Mouse (Mus musculus) liver, postnatal 0 days (tissue): ENCODE measurements around the gene Nfatc3. TPM values are rescaled to one million over a fixed set of nuclear protein-coding genes. Genes with fewer than 3 reads are reported as not detected.

Experiments
- ATAC-seq: fragments of 200-750 bp; cut with Nextera tagmentation; 2 replicates; pipeline ENCODE4 v1.8.0; 2017; ENCODE audit warnings: mild to moderate bottlenecking, moderate library complexity
- DNase-seq: peaks from one replicate; pipeline ENCODE4 v3.0.0-alpha.2; 2016
- H3K27ac ChIP-seq: fragments of 300-500 bp; sonication (generic); 2 replicates; pipeline ENCODE4 v1.5.1; 2014; ENCODE audit warnings: antibody characterized with exemption, moderate library complexity, mild to moderate bottlenecking, low read depth
- H3K27me3 ChIP-seq: fragments of 300-500 bp; sonication (generic); 2 replicates; pipeline ENCODE4 v1.6.1; 2014; ENCODE audit warnings: low read length, control low read depth, mixed read lengths; ENCODE audit not compliant: insufficient read depth
- H3K36me3 ChIP-seq: fragments of 300-500 bp; sonication (generic); replicated peaks from 2 replicates; pipeline ENCODE4 v1.6.1; 2014; ENCODE audit warnings: mild to moderate bottlenecking, control low read depth, low read length, moderate library complexity, mixed read lengths; ENCODE audit not compliant: insufficient read depth
- H3K4me1 ChIP-seq: fragments of 300-500 bp; sonication (generic); 2 replicates; pipeline ENCODE4 v1.6.1; 2014; ENCODE audit warnings: antibody characterized with exemption, mild to moderate bottlenecking, control low read depth; ENCODE audit not compliant: insufficient read depth
- H3K4me2 ChIP-seq: fragments of 300-500 bp; sonication (generic); 2 replicates; pipeline ENCODE4 v1.6.1; 2014; ENCODE audit warnings: low read depth, mild to moderate bottlenecking, low read length, moderate library complexity, mixed read lengths
- H3K4me3 ChIP-seq: fragments of 300-500 bp; sonication (generic); 2 replicates; pipeline ENCODE4 v1.5.1; 2014; ENCODE audit warnings: low read depth, low read length
- H3K9ac ChIP-seq: fragments of 300-500 bp; sonication (generic); replicated peaks from 2 replicates; pipeline ENCODE4 v1.6.1; 2014; ENCODE audit warnings: mild to moderate bottlenecking, moderate library complexity
- H3K9me3 ChIP-seq: fragments of 300-500 bp; sonication (generic); 2 replicates; pipeline ENCODE4 v1.6.1; 2016; ENCODE audit warnings: mild to moderate bottlenecking, control low read depth, low read length, mixed read lengths
- CTCF ChIP-seq: sonication (generic); IDR thresholded peaks from 2 replicates; pipeline ENCODE4 v1.5.1; 2016; ENCODE audit warnings: antibody characterized with exemption, low read depth
- EP300 ChIP-seq: IDR thresholded peaks from 2 replicates; pipeline ENCODE4 v1.6.1; 2016; ENCODE audit warnings: antibody characterized with exemption, low read depth, mild to moderate bottlenecking
- WGBS: fragments of 180-500 bp; shearing (Covaris S2); extraction: QIAGEN DNeasy Blood & Tissue Kit; methylation state at CpG from one replicate; pipeline ENCODE4 v1.1.7; 2014; ENCODE audit not compliant: insufficient replicate concordance; 5-methylcytosine and 5-hydroxymethylcytosine counted together
- polyA plus RNA-seq: library from polyadenylated mRNA; unstranded; fragments of >200 nt; fragmentation: Nextera tagmentation; extraction: Ambion mirVana; gene quantifications from 2 replicates; pipeline ENCODE4 v1.2.1, GENCODE M21; 2015

The Nfatc3 gene
- polyA plus RNA-seq, 1 experiment from 2014 or later, result 2.3 TPM

DNA sequence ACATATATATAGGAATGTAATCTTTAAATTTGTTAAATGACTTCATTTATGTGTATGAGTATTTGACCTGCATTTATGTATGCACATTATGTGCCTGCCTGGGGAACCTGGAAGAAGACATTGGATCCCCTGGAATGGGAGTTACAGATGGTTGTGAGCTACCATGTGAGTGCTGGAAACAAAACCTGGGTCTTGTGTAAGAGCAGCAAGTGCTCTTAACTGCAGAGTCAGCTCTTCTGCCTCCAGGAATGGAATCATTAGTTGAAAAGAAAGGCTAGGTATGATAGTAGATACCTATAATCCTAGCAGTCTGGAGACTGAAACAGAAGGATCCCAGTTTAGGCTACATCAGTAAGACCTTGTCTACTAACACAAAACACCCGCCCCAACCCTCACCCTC, 67.4 kb downstream of the Nfatc3 start:
- ATAC-seq (no peak), DNase-seq (no peak)
- Histone ChIP-seq H3K9me3 (no peaks in the 10 kb centered on the region), H3K27ac (no peak overlapping the region), H3K36me3 (peaks cover 38% of the 10 kb centered on the region), H3K4me1 (peaks cover 3% of the 10 kb centered on the region; the same call in 1 of the 2 replicates), H3K27me3 (no peaks in the 10 kb centered on the region), H3K4me2 (no peak overlapping the region), H3K4me3 (no peak overlapping the region), H3K9ac (no peak overlapping the region)
- WGBS, result 87% methylated on average over 1 of the region's 1 CpGs
- TF ChIP-seq EP300 (no peak), CTCF (no peak)

- no peak overlapping the region for H3K9ac ChIP-seq
- no peaks in the 10 kb centered on the region for H3K9me3 ChIP-seq
- H3K27ac ChIP-seq, result no peak overlapping the region
- 70% methylated on average over 3 of the region's 3 CpGs for WGBS
- peaks cover 5% of the 10 kb centered on the region; the same call in 1 of the 2 replicates for H3K4me1 ChIP-seq
- ATAC-seq (no peak), DNase-seq (no peak)
- TF ChIP-seq EP300 (no peak), CTCF (no peak)
- no peaks in the 10 kb centered on the region for H3K27me3 ChIP-seq
- H3K4me3 ChIP-seq, result no peak overlapping the region
- no peak overlapping the region for H3K4me2 ChIP-seq
- H3K36me3 ChIP-seq, result peaks cover 48% of the 10 kb centered on the region
Measured at GRCm38 (mm10) chr8:106127054-106127453, 68.4 kb downstream of the Nfatc3 start.

DNA sequence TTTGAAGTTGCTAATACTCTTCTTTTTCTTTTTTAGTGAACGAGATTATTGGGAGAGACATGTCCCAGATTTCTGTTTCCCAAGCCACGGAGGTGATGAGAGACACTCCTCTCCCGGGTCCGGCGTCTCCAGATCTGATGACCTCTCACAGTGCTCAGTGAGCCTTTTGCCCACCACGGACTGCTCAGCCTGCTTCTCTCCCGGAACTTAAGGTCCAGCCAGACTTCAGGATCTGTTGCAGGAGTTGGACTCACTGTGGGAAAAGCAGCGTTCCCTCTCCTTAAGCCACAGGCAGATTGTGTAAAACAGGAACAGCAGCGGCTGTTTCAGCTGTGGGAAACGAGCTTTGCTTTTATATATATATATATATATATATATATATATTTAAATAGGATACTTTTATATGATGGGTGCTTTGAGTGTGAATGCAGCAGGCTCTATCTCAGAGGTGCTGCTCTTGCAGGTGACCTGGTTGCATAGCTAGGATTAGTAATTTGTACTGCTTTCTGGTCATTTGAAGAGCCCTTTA, 69.3 kb downstream of the Nfatc3 start:
- 88% methylated on average over 10 of the region's 10 CpGs for WGBS

DNA sequence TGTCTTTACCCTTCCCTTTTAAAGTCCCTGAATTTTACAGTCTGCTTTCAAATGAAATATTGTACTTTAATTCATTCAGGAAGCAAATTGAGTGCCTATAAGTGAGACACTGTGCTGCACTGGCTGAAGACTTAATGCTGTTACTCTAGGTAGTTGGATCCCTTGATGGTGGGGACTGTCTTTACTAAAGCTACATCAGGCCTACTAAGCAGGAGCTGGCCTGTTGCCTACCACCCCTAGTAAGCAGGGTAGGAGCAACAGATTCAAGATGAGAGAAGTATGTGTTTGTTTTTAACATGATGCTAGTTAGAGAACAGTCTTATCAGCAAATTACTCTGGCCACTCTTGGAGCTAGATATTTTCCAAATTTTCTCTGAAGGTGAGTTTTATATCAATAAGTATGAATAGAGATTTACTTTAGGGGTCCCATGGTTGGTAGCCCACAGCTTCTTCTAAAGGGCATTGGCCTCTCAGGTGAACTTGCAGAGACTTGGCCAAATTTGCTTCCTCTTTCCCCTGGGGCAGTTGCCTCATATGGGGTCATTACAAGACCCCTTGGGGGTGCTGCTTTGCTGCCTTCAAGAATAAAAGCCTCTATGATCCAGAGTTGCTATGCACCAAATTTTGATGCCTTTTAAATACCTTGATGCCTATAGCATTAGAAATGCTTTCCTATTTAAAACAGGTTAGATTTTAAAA, 70.7 kb downstream of the Nfatc3 start:
- ATAC-seq, result no peak
- no peak overlapping the region for H3K4me2 ChIP-seq
- H3K4me1 ChIP-seq, result peaks cover 5% of the 10 kb centered on the region; the same call in 1 of the 2 replicates
- no peaks in the 10 kb centered on the region for H3K9me3 ChIP-seq
- H3K9ac ChIP-seq, result no peak overlapping the region
- 0 out of 2 replicates have a peak overlapping the region, but pooled peaks have one; percentile 49 for H3K27ac ChIP-seq
- TF ChIP-seq CTCF, result no peak
- TF ChIP-seq EP300, result no peak
- peaks cover 59% of the 10 kb centered on the region for H3K36me3 ChIP-seq
- H3K27me3 ChIP-seq, result peaks cover under 1% of the 10 kb centered on the region
- DNase-seq, result no peak
- no peak overlapping the region for H3K4me3 ChIP-seq

More for the DNA sequence above, 69.3 kb downstream of the Nfatc3 start:
- DNase-seq (no peak), ATAC-seq (no peak)
- H3K36me3 ChIP-seq, result peaks cover 57% of the 10 kb centered on the region
- H3K27me3 ChIP-seq, result no peaks in the 10 kb centered on the region
- H3K4me1 ChIP-seq, result peaks cover 5% of the 10 kb centered on the region; the same call in 1 of the 2 replicates
- H3K4me3 ChIP-seq, result no peak overlapping the region
- H3K9ac ChIP-seq, result no peak overlapping the region
- no peaks in the 10 kb centered on the region for H3K9me3 ChIP-seq
- no peak overlapping the region for H3K4me2 ChIP-seq
- no peak for TF ChIP-seq CTCF
- no peak for TF ChIP-seq EP300
- H3K27ac ChIP-seq, result no peak overlapping the region

DNA sequence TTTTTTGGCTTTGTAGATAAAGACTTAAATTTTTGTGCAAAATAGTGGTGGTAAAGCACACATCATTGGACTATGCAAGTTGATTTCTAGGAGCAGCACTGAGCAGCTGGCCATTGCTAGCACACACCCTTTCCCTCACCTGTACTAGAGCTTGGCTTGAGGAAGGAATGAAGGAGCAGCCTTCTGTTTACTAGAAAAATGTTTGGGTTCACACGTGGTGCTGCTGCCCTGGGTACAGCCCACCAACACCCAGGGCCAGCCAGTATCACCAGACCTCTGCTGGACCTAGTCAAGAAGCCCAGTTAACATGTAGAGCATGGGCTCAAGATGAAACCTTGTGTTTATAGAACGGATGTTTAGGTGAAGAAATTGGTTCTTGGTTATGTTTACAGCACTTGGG, 71.4 kb downstream of the Nfatc3 start:
- DNase-seq (no peak), ATAC-seq (no peak)
- H3K36me3 ChIP-seq, result peaks cover 58% of the 10 kb centered on the region
- H3K27ac ChIP-seq, result peak overlapping the region; percentile 49
- H3K9ac ChIP-seq, result no peak overlapping the region
- TF ChIP-seq EP300 (no peak), CTCF (no peak)
- H3K4me2 ChIP-seq, result no peak overlapping the region
- WGBS, result 71% methylated on average over 2 of the region's 2 CpGs
- H3K4me1 ChIP-seq, result peaks cover 5% of the 10 kb centered on the region; the same call in 1 of the 2 replicates
- H3K27me3 ChIP-seq, result peaks cover 6% of the 10 kb centered on the region
- H3K4me3 ChIP-seq, result no peak overlapping the region
- no peaks in the 10 kb centered on the region for H3K9me3 ChIP-seq

- Histone ChIP-seq H3K9me3 (no peaks in the 10 kb centered on the region), H3K9ac (no peak overlapping the region), H3K4me2 (no peak overlapping the region), H3K4me1 (peaks cover 5% of the 10 kb centered on the region; the same call in 1 of the 2 replicates), H3K4me3 (no peak overlapping the region), H3K27me3 (peaks cover 11% of the 10 kb centered on the region), H3K27ac (peak overlapping the region; percentile 82), H3K36me3 (peaks cover 58% of the 10 kb centered on the region)
- peak; percentile 31 for DNase-seq
- WGBS, result 54% methylated on average over 2 of the region's 2 CpGs
- peak; percentile 12 for ATAC-seq
- no peak for TF ChIP-seq CTCF
- peak; percentile 87 for TF ChIP-seq EP300
Measured at GRCm38 (mm10) chr8:106130505-106130904, 71.9 kb downstream of the Nfatc3 start.
